Mouse (Mus musculus): ENCODE measurements around the gene Pdcd11. TPM values are rescaled to one million over a fixed set of nuclear protein-coding genes. Genes with fewer than 3 reads are reported as not detected.
A peak's percentile ranks its signal among the peaks of the same experiment; 100 is the strongest.

Pdcd11 gene
- polyA plus RNA-seq, 1 experiment from 2014 or later: 11.1 TPM

- Histone ChIP-seq H3K27me3 (ENCODE audit: control insufficient read depth, insufficient read depth, low read length) (no peaks in the 10 kb centered on the region), H3K27ac (ENCODE audit: low read depth, low read length) (no peak overlapping the region), H3K9me3 (ENCODE audit: control insufficient read depth, low read length) (no peaks in the 10 kb centered on the region), H3K4me3 (ENCODE audit: low read length) (no peak overlapping the region), H3K4me2 (replicated peaks; ENCODE audit: low read depth, low read length) (peak overlapping the region; percentile 29), H3K4me1 (ENCODE audit: control insufficient read depth, insufficient read depth, low read length) (no peaks in the 10 kb centered on the region), H3K9ac (ENCODE audit: low read depth, low read length) (no peak overlapping the region), H3K36me3 (ENCODE audit: control insufficient read depth, insufficient read depth, low read length) (no peaks in the 10 kb centered on the region)
- WGBS: 27% methylated on average over 11 of the region's 11 CpGs
- peak; percentile 66; the same call in 1 of the 2 replicates for ATAC-seq (ENCODE audit: low FRiP score, low TSS enrichment)
Observed at GRCm38 (mm10) chr19:47168793-47169412, 78.3 kb downstream of the Pdcd11 start.

- ATAC-seq (ENCODE audit: low FRiP score, low TSS enrichment): no peak
- H3K4me2 ChIP-seq (replicated peaks; ENCODE audit: low read depth, low read length): no peak overlapping the region
- peaks cover 12% of the 10 kb centered on the region; the same call in 1 of the 2 replicates for H3K27me3 ChIP-seq (ENCODE audit: control insufficient read depth, insufficient read depth, low read length)
- H3K27ac ChIP-seq (ENCODE audit: low read depth, low read length): no peak overlapping the region
- H3K36me3 ChIP-seq (ENCODE audit: control insufficient read depth, insufficient read depth, low read length): no peaks in the 10 kb centered on the region
- whole genome bisulfite sequencing: 54% methylated on average over 3 of the region's 3 CpGs
- no peak overlapping the region for H3K4me3 ChIP-seq (ENCODE audit: low read length)
- H3K4me1 ChIP-seq (ENCODE audit: control insufficient read depth, insufficient read depth, low read length): peaks cover 7% of the 10 kb centered on the region; the same call in 1 of the 2 replicates
- H3K9me3 ChIP-seq (ENCODE audit: control insufficient read depth, low read length): no peaks in the 10 kb centered on the region
- H3K9ac ChIP-seq (ENCODE audit: low read depth, low read length): no peak overlapping the region
Observed at GRCm38 (mm10) chr19:47174515-47174914, 83.9 kb downstream of the Pdcd11 start.

GRCm38 (mm10) chr19:47175472-47175871, 84.9 kb downstream of the Pdcd11 start:
- H3K36me3 ChIP-seq (ENCODE audit: control insufficient read depth, insufficient read depth, low read length): no peaks in the 10 kb centered on the region
- no peaks in the 10 kb centered on the region for H3K9me3 ChIP-seq (ENCODE audit: control insufficient read depth, low read length)
- no peak for ATAC-seq (ENCODE audit: low FRiP score, low TSS enrichment)
- H3K4me1 ChIP-seq (ENCODE audit: control insufficient read depth, insufficient read depth, low read length): peaks cover 10% of the 10 kb centered on the region; the same call in 1 of the 2 replicates
- no peak overlapping the region for H3K4me2 ChIP-seq (replicated peaks; ENCODE audit: low read depth, low read length)
- H3K4me3 ChIP-seq (ENCODE audit: low read length): no peak overlapping the region
- no peak overlapping the region for H3K9ac ChIP-seq (ENCODE audit: low read depth, low read length)
- WGBS: 70% methylated on average over 1 of the region's 2 CpGs
- H3K27me3 ChIP-seq (ENCODE audit: control insufficient read depth, insufficient read depth, low read length): peaks cover 22% of the 10 kb centered on the region; the same call in 1 of the 2 replicates
- H3K27ac ChIP-seq (ENCODE audit: low read depth, low read length): no peak overlapping the region

GRCm38 (mm10) chr19:47176916-47177505, 86.4 kb downstream of the Pdcd11 start:
- H3K4me1 ChIP-seq (ENCODE audit: control insufficient read depth, insufficient read depth, low read length): peaks cover 10% of the 10 kb centered on the region; the same call in 1 of the 2 replicates
- H3K9ac ChIP-seq (ENCODE audit: low read depth, low read length): no peak overlapping the region
- peaks cover 27% of the 10 kb centered on the region; the same call in 1 of the 2 replicates for H3K27me3 ChIP-seq (ENCODE audit: control insufficient read depth, insufficient read depth, low read length)
- ATAC-seq (ENCODE audit: low FRiP score, low TSS enrichment): no peak
- H3K9me3 ChIP-seq (ENCODE audit: control insufficient read depth, low read length): peaks cover 2% of the 10 kb centered on the region; the same call in 1 of the 2 replicates
- no peaks in the 10 kb centered on the region for H3K36me3 ChIP-seq (ENCODE audit: control insufficient read depth, insufficient read depth, low read length)
- H3K27ac ChIP-seq (ENCODE audit: low read depth, low read length): no peak overlapping the region
- H3K4me3 ChIP-seq (ENCODE audit: low read length): no peak overlapping the region
- WGBS: 89% methylated on average over 2 of the region's 2 CpGs
- H3K4me2 ChIP-seq (replicated peaks; ENCODE audit: low read depth, low read length): no peak overlapping the region

GRCm38 (mm10) chr19:47178001-47178400, 87.4 kb downstream of the Pdcd11 start:
- Histone ChIP-seq H3K27me3 (ENCODE audit: control insufficient read depth, insufficient read depth, low read length) (peaks cover 27% of the 10 kb centered on the region; the same call in 1 of the 2 replicates), H3K4me1 (ENCODE audit: control insufficient read depth, insufficient read depth, low read length) (peaks cover 10% of the 10 kb centered on the region; the same call in 1 of the 2 replicates), H3K27ac (ENCODE audit: low read depth, low read length) (no peak overlapping the region), H3K4me3 (ENCODE audit: low read length) (peak overlapping the region; percentile 69), H3K4me2 (replicated peaks; ENCODE audit: low read depth, low read length) (peak overlapping the region; percentile 99), H3K9me3 (ENCODE audit: control insufficient read depth, low read length) (peaks cover 6% of the 10 kb centered on the region; the same call in 1 of the 2 replicates), H3K9ac (ENCODE audit: low read depth, low read length) (0 out of 2 replicates have a peak overlapping the region, but pooled peaks have one; percentile 63), H3K36me3 (ENCODE audit: control insufficient read depth, insufficient read depth, low read length) (no peaks in the 10 kb centered on the region)
- ATAC-seq (ENCODE audit: low FRiP score, low TSS enrichment): no peak
- 17% methylated on average over 10 of the region's 10 CpGs for WGBS

- Histone ChIP-seq H3K27ac (ENCODE audit: low read depth, low read length) (no peak within 1 kb of the TSS), H3K36me3 (ENCODE audit: control insufficient read depth, insufficient read depth, low read length) (no peaks in the 10 kb centered on the region), H3K4me3 (ENCODE audit: low read length) (peak within 1 kb of the TSS; percentile 69), H3K4me2 (replicated peaks; ENCODE audit: low read depth, low read length) (peak within 1 kb of the TSS; percentile 99), H3K4me1 (ENCODE audit: control insufficient read depth, insufficient read depth, low read length) (peaks cover 10% of the 10 kb centered on the region; the same call in 1 of the 2 replicates), H3K27me3 (ENCODE audit: control insufficient read depth, insufficient read depth, low read length) (peaks cover 27% of the 10 kb centered on the region; the same call in 1 of the 2 replicates), H3K9ac (ENCODE audit: low read depth, low read length) (peak within 1 kb of the TSS; percentile 63), H3K9me3 (ENCODE audit: control insufficient read depth, low read length) (peaks cover 6% of the 10 kb centered on the region; the same call in 1 of the 2 replicates)
- under 1% methylated on average over 66 of the region's 98 CpGs for WGBS
- ATAC-seq (ENCODE audit: low FRiP score, low TSS enrichment): peak; percentile 63
Observed at GRCm38 (mm10) chr19:47178431-47179271, 88.1 kb downstream of the Pdcd11 start, which contains the start of gene Neurl1a. Gene Neurl1a, plus strand, starts transcription at chr19:47178820.

GRCm38 (mm10) chr19:47179272-47179809, 88.8 kb downstream of the Pdcd11 start:
- peak overlapping the region; percentile 99 for H3K4me2 ChIP-seq (replicated peaks; ENCODE audit: low read depth, low read length)

GRCm38 (mm10) chr19:47180011-47180410, 89.4 kb downstream of the Pdcd11 start:
- H3K4me2 ChIP-seq (replicated peaks; ENCODE audit: low read depth, low read length): peak overlapping the region; percentile 99; the same call in 1 of the 2 replicates
- H3K9ac ChIP-seq (ENCODE audit: low read depth, low read length): no peak overlapping the region
- no peaks in the 10 kb centered on the region for H3K36me3 ChIP-seq (ENCODE audit: control insufficient read depth, insufficient read depth, low read length)
- peaks cover 10% of the 10 kb centered on the region; the same call in 1 of the 2 replicates for H3K4me1 ChIP-seq (ENCODE audit: control insufficient read depth, insufficient read depth, low read length)
- H3K27ac ChIP-seq (ENCODE audit: low read depth, low read length): no peak overlapping the region
- peaks cover 6% of the 10 kb centered on the region; the same call in 1 of the 2 replicates for H3K9me3 ChIP-seq (ENCODE audit: control insufficient read depth, low read length)
- peaks cover 27% of the 10 kb centered on the region; the same call in 1 of the 2 replicates for H3K27me3 ChIP-seq (ENCODE audit: control insufficient read depth, insufficient read depth, low read length)
- peak overlapping the region; percentile 69; the same call in 1 of the 2 replicates for H3K4me3 ChIP-seq (ENCODE audit: low read length)
- ATAC-seq (ENCODE audit: low FRiP score, low TSS enrichment): no peak
- WGBS: 17% methylated on average over 8 of the region's 8 CpGs

More at GRCm38 (mm10) chr19:47179272-47179809, 88.8 kb downstream of the Pdcd11 start:
- H3K4me1 ChIP-seq (ENCODE audit: control insufficient read depth, insufficient read depth, low read length): peaks cover 10% of the 10 kb centered on the region; the same call in 1 of the 2 replicates
- no peaks in the 10 kb centered on the region for H3K36me3 ChIP-seq (ENCODE audit: control insufficient read depth, insufficient read depth, low read length)
- H3K4me3 ChIP-seq (ENCODE audit: low read length): peak overlapping the region; percentile 69
- H3K9ac ChIP-seq (ENCODE audit: low read depth, low read length): peak overlapping the region; percentile 63
- no peak overlapping the region for H3K27ac ChIP-seq (ENCODE audit: low read depth, low read length)
- H3K27me3 ChIP-seq (ENCODE audit: control insufficient read depth, insufficient read depth, low read length): peaks cover 27% of the 10 kb centered on the region; the same call in 1 of the 2 replicates
- peak; percentile 30; the same call in 1 of the 2 replicates for ATAC-seq (ENCODE audit: low FRiP score, low TSS enrichment)
- whole genome bisulfite sequencing: under 1% methylated on average over 32 of the region's 42 CpGs
- H3K9me3 ChIP-seq (ENCODE audit: control insufficient read depth, low read length): peaks cover 6% of the 10 kb centered on the region; the same call in 1 of the 2 replicates

Measured in kidney, embryonic 14.5 days (tissue).